Mouse (Mus musculus) megakaryocyte, embryonic 14.5 days (primary cell): Measurements from ENCODE around the gene 1700069L16Rik. TPM values are rescaled to one million over a fixed set of nuclear protein-coding genes. Genes with fewer than 3 reads are reported as not detected.

Experiments
- H3K27me3 ChIP-seq: replicated peaks from 2 replicates; pipeline ENCODE3; 2012; ENCODE audit warnings: inconsistent platforms
- H3K36me3 ChIP-seq: replicated peaks from 2 replicates; pipeline ENCODE3; 2012; ENCODE audit warnings: low read length, inconsistent platforms, mixed read lengths
- H3K4me1 ChIP-seq: 2 replicates; pipeline ENCODE4 v1.6.1; 2012; ENCODE audit warnings: inconsistent platforms
- H3K4me3 ChIP-seq: replicated peaks from 2 replicates; pipeline ENCODE3; 2012; ENCODE audit warnings: moderate library complexity, mild to moderate bottlenecking, inconsistent platforms
- H3K9me3 ChIP-seq: 2 replicates; pipeline ENCODE4 v1.6.1; 2012; ENCODE audit warnings: inconsistent platforms
- FLI1 ChIP-seq: IDR thresholded peaks from 2 replicates; pipeline ENCODE4 v1.6.1; 2012; ENCODE audit warnings: low read length, inconsistent platforms, mixed read lengths
- GATA1 ChIP-seq: IDR thresholded peaks from 3 replicates; pipeline ENCODE4 v1.6.1; 2012; ENCODE audit warnings: mixed read lengths, low read length, inconsistent platforms, borderline replicate concordance
- polyA plus RNA-seq: library from polyadenylated mRNA; stranded (reverse); fragments of >175 nt; gene quantifications from 2 replicates; pipeline ENCODE4 v1.2.3, GENCODE M21; 2012; ENCODE audit warnings: low replicate concordance; ENCODE audit not compliant: insufficient read depth

1700069L16Rik gene
- polyA plus RNA-seq, 1 experiment, result not detected

DNA sequence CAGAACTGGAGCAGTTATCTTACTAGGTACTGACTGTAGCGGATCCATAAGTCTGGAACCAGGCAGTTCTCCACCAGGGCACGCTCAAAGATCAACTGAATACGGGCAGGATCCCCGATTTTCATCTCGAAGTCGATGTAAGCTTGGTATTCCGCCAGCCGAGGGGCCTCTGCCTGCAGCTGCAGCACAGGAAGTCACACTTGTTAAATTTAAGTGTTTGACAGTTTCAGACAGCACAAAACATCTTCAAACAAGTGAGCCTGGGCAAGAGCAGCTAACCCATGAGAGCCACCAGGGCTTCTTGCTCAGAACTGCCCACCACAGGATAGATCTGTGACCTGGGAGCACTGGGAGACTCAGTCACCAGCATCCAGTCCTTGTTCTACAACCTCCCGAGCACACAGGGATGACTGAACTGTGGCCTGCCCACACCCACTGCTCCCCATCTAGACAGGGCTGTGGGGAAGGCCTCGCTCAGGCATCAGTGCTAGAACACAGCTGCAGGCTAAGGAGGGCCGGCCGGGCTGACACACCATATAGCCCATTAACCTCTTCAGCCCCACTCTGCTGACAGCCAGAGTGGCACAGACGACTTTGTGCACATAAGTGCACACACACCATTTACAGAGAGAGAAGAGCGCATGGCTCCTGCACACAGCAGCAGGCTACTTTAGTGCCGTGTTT, 30.9 kb upstream of the 1700069L16Rik start:
- Histone ChIP-seq H3K4me3 (no peak overlapping the region), H3K9me3 (no peaks in the 10 kb centered on the region), H3K4me1 (0 out of 2 replicates have a peak, but pooled peaks cover 3% of the 10 kb centered on the region), H3K36me3 (peaks cover 100% of the 10 kb centered on the region), H3K27me3 (no peaks in the 10 kb centered on the region)
- TF ChIP-seq GATA1 (no peak), FLI1 (no peak)

DNA sequence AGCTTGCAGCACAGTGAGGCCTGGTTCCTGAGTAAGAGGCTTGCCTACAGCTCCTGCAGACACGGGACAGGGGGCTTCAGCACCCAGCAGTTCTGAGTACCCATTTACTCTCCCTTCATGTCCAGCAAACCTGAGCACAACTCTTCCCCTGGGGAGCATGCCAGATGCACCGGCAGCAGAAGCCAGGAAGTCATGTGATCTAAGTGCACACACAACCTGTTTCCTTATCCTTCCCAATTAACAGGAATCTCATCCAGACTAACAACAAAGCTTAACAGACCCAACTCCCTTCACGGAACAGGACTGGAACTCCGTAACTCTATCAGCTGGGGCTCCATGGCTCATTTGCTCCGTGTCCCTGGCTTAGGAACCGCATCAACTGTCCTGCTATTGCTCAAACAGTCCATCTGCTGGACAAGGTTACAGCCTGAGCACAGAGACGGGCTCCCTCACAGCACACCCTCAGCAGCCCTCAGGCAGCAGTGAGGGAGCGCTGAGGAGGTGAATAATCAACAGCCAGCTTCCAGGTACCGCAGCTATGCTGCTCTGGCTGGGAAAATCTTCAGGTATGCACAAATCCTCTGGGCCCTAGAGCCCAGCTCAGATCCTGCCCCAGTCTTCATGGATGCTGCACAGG, 27.1 kb upstream of the 1700069L16Rik start:
- no peak for TF ChIP-seq GATA1
- TF ChIP-seq FLI1, result no peak
- Histone ChIP-seq H3K36me3 (peaks cover 99% of the 10 kb centered on the region), H3K4me3 (no peak overlapping the region), H3K9me3 (no peaks in the 10 kb centered on the region), H3K27me3 (no peaks in the 10 kb centered on the region), H3K4me1 (0 out of 2 replicates have a peak, but pooled peaks cover 3% of the 10 kb centered on the region)

DNA sequence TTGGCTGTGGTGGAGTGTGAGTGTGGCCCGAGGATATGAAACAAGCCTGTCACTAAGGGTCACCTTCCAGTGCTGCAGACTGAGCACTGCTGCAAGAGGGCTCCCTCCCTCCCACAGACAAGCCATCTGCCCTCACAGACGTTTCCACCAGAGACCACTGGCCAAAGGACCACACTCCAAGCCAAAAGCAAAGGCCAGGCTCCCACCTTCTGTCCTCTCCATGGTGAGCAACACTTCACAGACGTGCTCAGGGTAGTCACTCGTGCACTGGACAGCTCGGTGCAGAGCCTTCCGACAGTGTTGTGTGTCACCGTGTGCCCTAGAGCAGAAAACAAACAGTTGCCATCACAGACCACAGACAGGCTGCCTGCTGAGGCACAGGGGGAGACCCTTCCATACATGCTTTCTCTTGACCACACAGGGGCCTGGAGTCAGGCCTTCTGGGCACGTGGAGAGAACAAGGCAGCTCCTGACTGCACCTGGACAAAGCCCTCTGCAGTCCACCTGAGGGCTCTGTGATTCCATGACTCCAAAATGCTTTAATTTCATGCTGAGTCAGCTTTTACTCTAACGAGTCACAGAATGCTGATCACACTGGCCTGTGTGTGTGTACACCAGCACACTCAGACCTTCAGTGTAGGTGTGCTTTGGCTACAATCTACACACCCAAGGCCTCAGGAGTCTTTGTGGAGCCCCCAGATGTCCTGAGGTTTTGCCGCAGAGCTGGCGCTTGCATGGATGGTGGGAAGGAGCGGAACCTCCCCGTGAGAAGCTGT, 24.2 kb upstream of the 1700069L16Rik start:
- H3K36me3 ChIP-seq, result peaks cover 99% of the 10 kb centered on the region
- H3K27me3 ChIP-seq, result no peaks in the 10 kb centered on the region
- 0 out of 2 replicates have a peak, but pooled peaks cover 3% of the 10 kb centered on the region for H3K4me1 ChIP-seq
- TF ChIP-seq GATA1 (no peak), FLI1 (no peak)
- no peaks in the 10 kb centered on the region for H3K9me3 ChIP-seq
- H3K4me3 ChIP-seq, result no peak overlapping the region

DNA sequence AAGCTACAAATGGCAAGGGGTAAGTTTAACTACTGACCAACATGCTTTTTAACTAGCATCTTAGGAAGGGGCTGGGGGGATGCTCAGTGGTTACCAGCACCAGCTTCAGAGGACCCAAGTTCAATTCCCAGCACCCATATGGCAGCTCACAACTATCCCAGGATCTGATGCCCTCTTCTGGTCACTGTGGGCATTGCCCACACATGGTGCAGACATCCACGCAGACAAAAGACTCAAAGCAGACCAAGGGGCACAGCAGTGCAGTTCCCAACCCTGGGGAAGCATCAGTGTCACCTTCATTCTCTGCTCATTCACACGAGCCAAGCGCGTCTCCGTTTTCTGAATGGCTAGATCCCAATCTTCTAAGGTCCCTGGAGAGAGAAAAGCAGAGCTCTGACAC, 23.1 kb upstream of the 1700069L16Rik start:
- H3K4me1 ChIP-seq, result 0 out of 2 replicates have a peak, but pooled peaks cover 3% of the 10 kb centered on the region
- TF ChIP-seq FLI1 (no peak), GATA1 (no peak)
- no peaks in the 10 kb centered on the region for H3K9me3 ChIP-seq
- no peaks in the 10 kb centered on the region for H3K27me3 ChIP-seq
- peaks cover 99% of the 10 kb centered on the region for H3K36me3 ChIP-seq
- no peak overlapping the region for H3K4me3 ChIP-seq

DNA sequence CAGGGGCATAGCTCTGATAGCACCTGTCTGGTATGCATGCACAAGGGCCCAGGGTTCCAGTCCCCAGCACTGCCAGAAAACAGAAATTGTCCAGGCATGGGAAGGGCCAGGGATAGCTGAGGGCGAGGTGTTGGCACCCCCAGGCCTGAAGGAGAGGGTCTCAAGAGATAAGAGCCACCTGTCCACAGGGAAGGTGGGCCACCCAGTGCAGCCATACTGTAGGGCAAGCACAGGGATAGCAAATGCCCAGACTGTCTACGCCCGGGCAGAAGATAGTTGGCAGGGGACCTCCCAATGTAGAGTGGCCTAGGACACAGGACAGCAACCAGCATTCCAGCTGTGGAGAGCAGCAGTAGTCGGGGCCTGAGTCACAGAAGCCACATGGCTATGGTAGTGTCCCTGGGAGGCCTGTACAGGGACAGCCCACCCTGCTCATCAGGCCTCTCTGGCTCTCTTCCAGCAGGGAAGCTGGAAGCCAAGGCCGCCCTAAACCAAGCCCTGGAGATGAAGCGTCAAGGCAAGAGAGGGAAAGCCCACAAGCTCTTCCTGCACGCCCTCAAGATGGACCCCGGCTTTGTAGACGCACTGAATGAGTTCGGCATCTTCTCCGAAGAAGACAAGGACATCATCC, 13.2 kb upstream of the 1700069L16Rik start:
- no peaks in the 10 kb centered on the region for H3K27me3 ChIP-seq
- H3K9me3 ChIP-seq, result no peaks in the 10 kb centered on the region
- H3K36me3 ChIP-seq, result peaks cover 61% of the 10 kb centered on the region
- H3K4me1 ChIP-seq, result peaks cover 46% of the 10 kb centered on the region
- TF ChIP-seq FLI1 (no peak), GATA1 (no peak)
- no peak overlapping the region for H3K4me3 ChIP-seq

DNA sequence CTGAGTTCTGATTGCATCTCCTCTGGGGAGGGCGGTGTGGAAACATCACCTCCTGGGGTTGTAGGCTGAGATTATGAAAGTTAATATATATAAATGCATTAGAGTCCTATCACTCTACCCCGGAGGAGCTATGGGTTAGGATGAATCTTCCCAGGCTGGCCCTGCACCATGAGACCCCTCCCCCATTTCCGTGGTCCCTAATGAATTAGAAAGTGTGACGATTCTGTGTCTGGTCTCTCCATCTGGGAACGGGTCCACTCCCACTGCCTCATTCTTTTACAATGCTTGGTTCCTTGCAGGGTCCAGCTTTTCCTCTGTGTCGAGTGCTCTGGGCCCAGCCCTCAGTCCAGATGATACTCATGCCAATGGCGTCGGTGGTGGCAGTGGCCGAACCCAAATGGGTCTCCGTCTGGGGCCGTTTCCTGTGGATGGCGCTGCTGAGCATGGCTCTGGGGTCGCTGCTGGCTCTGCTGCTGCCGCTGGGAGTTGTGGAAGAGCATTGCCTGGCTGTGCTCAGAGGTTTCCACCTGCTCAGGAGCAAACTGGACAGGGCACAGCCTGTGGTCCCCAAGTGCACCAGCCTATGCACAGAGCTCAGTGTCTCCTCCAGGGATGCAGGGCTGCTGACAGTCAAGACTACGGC, 12.1 kb upstream of the 1700069L16Rik start:
- H3K36me3 ChIP-seq, result peaks cover 50% of the 10 kb centered on the region
- H3K9me3 ChIP-seq, result no peaks in the 10 kb centered on the region
- no peaks in the 10 kb centered on the region for H3K27me3 ChIP-seq
- peaks cover 46% of the 10 kb centered on the region for H3K4me1 ChIP-seq
- no peak for TF ChIP-seq GATA1
- no peak for TF ChIP-seq FLI1
- peak overlapping the region; percentile 100 for H3K4me3 ChIP-seq

DNA sequence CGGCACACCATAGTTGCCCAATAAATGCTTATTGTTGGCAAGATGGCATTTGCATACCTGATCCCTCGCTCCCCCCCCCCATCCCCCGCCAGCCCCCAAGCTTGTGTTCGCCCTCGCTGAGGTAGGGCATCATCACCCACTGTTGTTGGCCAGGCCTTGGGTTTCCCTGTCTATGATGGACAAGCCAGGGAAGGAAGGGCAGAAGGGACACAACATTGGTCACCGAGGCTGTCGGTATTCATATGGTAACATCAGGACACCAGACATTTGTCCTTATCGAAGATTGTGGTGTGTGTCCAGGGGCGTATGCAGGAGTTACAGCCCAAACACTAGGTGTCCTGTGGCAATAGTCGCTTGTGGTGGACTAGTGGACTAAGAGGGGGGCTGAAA, 11.5 kb upstream of the 1700069L16Rik start:
- TF ChIP-seq FLI1, result no peak
- TF ChIP-seq GATA1, result no peak

DNA sequence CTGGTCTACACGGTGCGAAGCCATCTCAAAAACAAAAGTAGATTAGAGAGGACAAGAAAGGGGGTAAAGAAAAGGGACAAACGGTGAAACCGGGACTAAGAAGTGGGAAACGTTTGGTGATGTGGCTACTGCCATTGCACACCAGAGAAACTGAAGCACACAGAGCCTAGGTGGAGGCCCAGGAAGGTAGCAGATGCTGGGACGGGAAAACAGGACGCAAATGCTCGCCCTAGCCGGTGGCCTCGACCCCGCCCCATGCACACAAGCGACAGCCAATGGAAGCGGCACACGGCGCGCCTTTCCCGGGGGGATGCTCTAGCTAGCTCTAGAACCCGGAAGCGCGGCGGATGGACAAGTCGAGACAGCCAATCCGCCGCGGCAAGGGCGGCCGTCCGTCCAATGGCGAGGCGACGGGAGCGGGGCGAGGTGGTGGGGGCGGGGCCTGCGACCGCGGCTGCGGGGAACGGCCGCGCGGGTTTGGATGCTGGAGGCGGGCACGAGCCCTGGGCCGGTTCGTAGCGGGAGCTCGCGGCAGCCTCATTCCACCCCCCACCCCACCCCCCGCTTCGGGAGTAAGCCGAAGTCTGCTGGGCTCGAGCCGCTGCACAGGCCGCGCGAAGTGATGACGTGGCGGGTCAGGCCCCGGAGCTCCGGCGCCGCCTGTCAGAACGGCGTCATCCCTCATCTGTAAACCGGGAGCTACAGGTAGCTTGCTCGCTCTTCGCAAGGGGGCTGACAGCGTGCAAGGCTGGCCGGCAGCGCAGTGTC, 11.0 kb upstream of the 1700069L16Rik start, which contains the start of gene Ficd:
Gene Ficd (plus strand): TSS at position 459 of the 768 bp plus-strand sequence.
- H3K36me3 ChIP-seq, result peaks cover 39% of the 10 kb centered on the region
- TF ChIP-seq FLI1 (no peak), GATA1 (no peak)
- peaks cover 38% of the 10 kb centered on the region for H3K4me1 ChIP-seq
- H3K27me3 ChIP-seq, result peaks cover 5% of the 10 kb centered on the region
- H3K9me3 ChIP-seq, result no peaks in the 10 kb centered on the region
- H3K4me3 ChIP-seq, result peak within 1 kb of the TSS; percentile 100

More for the DNA sequence above, 11.5 kb upstream of the 1700069L16Rik start:
- H3K27me3 ChIP-seq, result no peaks in the 10 kb centered on the region
- no peaks in the 10 kb centered on the region for H3K9me3 ChIP-seq
- H3K4me3 ChIP-seq, result peak overlapping the region; percentile 100
- peaks cover 44% of the 10 kb centered on the region for H3K4me1 ChIP-seq
- peaks cover 44% of the 10 kb centered on the region for H3K36me3 ChIP-seq

DNA sequence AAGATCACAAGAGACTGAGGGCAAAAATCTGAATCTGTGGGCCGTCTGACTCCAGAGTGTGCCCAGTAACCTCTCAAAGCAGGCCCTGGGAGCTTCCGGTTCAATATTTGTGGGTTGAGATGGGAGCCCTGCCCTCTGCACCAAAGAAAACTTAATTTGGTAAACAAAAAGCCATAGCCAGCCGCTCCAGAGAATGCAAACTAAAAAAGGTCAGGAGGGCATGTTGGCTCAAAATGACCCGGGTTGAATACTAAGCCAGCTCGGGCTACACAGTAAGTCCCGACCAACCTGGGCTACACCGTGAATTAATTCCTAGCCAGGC, 10.4 kb upstream of the 1700069L16Rik start:
- Histone ChIP-seq H3K36me3 (peaks cover 33% of the 10 kb centered on the region), H3K4me1 (peaks cover 33% of the 10 kb centered on the region), H3K4me3 (peak overlapping the region; percentile 100), H3K27me3 (peaks cover 10% of the 10 kb centered on the region), H3K9me3 (no peaks in the 10 kb centered on the region)
- TF ChIP-seq FLI1 (no peak), GATA1 (no peak)
